Mouse (Mus musculus): Measurements from ENCODE around the gene Slco1b2. TPM values are rescaled to one million over a fixed set of nuclear protein-coding genes. Genes with fewer than 3 reads are reported as not detected.
"Not testable (repeated sequence)": the region's sequence is repeated elsewhere in the genome, so short reads cannot be mapped to it uniquely, and the experiment has no call there.

Slco1b2 gene
- not detected in 2 replicates for polyA plus RNA-seq (2015; fragmentation: Nextera tagmentation; extraction: Ambion mirVana)

DNA sequence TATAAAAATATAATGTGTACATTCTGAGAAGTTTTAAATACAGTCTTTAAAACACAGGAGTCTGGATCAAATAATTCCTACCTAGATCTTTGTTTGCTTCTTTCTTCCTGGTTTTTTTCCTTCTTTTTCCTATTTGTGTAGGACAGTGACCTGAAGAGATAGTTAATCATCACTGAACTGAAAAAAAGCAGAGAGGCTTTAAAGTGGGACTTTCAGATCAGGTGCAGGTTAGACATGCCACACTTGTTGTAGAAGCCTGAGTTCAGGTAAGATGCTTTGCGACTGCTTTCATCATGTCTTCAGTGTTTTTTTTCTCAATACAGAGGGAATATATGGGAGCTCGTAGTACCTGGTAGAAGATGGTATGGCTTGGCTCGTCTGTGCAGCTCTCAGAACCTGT, at the start of gene Slco1b2:
Gene Slco1b2 (plus strand): TSS at position 228 of the 400 bp plus-strand sequence.
- Histone ChIP-seq H3K27ac (replicated peaks) (no peak within 1 kb of the TSS), H3K9ac (no peak within 1 kb of the TSS), H3K4me3 (no peak within 1 kb of the TSS), H3K36me3 (no peaks in the 10 kb centered on the region), H3K4me2 (no peak within 1 kb of the TSS), H3K27me3 (replicated peaks) (no peaks in the 10 kb centered on the region), H3K4me1 (no peaks in the 10 kb centered on the region), H3K9me3 (no peaks in the 10 kb centered on the region)
- ATAC-seq (ENCODE audit: extremely low read depth, insufficient number of reproducible peaks, low FRiP score, low TSS enrichment) = no peak
- WGBS = 71% methylated on average over 3 of the region's 3 CpGs

DNA sequence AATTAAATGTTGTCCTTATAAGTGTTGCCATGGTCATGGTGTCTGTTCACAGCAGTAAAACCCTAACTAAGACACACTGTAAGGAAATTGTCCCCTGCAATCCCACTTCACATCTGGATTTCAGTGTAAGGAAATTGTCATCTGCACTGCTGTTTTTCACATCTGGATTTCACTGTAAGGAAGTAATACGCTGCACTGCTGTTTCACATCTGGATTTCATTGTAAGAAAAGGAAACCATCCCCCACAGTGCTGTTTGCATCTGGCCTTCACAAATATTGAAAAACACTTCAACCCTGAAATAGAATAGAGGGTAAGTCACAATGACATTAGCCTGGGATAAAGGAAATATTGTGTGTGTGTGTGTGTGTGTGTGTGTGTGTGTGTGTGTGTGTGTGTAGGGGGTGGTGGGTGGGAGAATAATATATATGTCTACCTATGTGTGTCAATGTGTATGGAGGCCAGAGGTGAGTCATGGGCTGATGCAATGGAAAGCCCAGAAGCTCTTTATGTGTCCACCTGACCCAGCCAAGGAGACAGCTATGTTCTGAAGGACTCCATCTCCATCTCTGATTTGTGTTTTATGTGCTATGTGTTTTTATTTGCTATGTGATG, 44.4 kb upstream of the Slco1b2 start:
- WGBS = 82% methylated on average over 1 of the region's 1 CpGs
- Histone ChIP-seq H3K36me3 (no peaks in the 10 kb centered on the region), H3K9ac (no peak overlapping the region), H3K4me3 (no peak overlapping the region), H3K4me2 (no peak overlapping the region), H3K27ac (replicated peaks) (no peak overlapping the region), H3K9me3 (no peaks in the 10 kb centered on the region), H3K4me1 (no peaks in the 10 kb centered on the region), H3K27me3 (replicated peaks) (no peaks in the 10 kb centered on the region)
- no peak for ATAC-seq (ENCODE audit: extremely low read depth, insufficient number of reproducible peaks, low FRiP score, low TSS enrichment)

GRCm38 (mm10) chr6:141590002-141590401, 39.3 kb upstream of the Slco1b2 start:
- no peak overlapping the region for H3K4me3 ChIP-seq
- 59% methylated on average over 1 of the region's 1 CpGs for WGBS
- no peaks in the 10 kb centered on the region for H3K9me3 ChIP-seq
- ATAC-seq (ENCODE audit: extremely low read depth, insufficient number of reproducible peaks, low FRiP score, low TSS enrichment) = no peak
- no peak overlapping the region for H3K9ac ChIP-seq
- no peak overlapping the region for H3K27ac ChIP-seq (replicated peaks)
- H3K36me3 ChIP-seq = no peaks in the 10 kb centered on the region
- no peak overlapping the region for H3K4me2 ChIP-seq
- no peaks in the 10 kb centered on the region for H3K4me1 ChIP-seq
- no peaks in the 10 kb centered on the region for H3K27me3 ChIP-seq (replicated peaks)

DNA sequence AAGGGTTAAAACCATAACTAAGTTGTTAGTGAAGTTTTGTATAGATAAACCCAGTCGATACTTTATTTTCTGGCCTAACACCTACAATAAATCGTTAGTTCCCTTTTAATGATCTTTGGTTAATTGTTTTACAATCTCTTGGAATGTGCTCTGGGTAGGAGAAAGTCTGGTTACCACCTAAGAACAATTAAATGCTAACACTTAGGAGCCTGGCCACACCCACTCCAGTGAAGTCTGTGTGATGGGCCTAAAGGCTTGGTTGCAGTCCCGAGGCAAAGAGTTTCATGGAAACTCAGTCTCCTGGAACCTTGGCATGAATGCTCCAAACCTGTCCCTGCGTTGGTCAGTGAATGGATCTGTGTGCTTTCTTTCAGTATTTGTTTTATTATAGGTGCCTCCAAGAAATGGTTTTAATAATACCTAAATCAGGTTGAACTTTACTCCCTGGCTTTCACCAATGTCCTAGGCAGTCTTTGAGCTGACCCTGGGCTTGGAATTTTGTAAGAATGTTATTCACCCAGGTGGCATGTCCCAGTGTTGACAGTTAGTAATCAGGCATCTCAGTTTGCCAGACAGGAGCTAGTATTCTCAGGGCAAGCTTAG, 38.6 kb upstream of the Slco1b2 start:
- not testable (repeated sequence) for H3K4me3 ChIP-seq; H3K27me3 ChIP-seq (replicated peaks); H3K9me3 ChIP-seq; ATAC-seq (ENCODE audit: extremely low read depth, insufficient number of reproducible peaks, low FRiP score, low TSS enrichment); H3K4me1 ChIP-seq; H3K27ac ChIP-seq (replicated peaks); H3K36me3 ChIP-seq; H3K4me2 ChIP-seq; H3K9ac ChIP-seq
- WGBS = 51% methylated on average over 4 of the region's 4 CpGs

DNA sequence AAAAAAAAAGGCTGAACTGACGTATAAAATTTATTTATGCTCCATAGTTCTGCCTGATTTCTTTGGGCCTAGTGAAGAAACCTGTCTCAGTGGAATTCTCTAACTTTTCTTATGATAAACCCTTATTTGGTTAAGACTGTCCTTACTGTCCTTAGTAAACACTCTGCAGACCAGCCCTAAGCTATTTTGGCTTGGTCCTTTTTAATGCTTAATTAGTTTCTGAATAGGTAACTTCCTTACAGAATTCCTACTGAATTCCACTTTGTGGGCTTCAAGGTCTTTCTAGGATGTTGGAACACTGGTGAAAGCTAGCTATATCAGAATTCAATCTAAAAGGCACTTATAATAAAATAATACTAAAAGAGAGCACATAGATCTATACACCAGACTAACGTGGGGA, 33.2 kb upstream of the Slco1b2 start:
- ATAC-seq (ENCODE audit: extremely low read depth, insufficient number of reproducible peaks, low FRiP score, low TSS enrichment) = no peak
- H3K4me2 ChIP-seq = no peak overlapping the region
- H3K4me1 ChIP-seq = no peaks in the 10 kb centered on the region
- H3K9me3 ChIP-seq = peaks cover 5% of the 10 kb centered on the region
- no peak overlapping the region for H3K4me3 ChIP-seq
- H3K27me3 ChIP-seq (replicated peaks) = no peaks in the 10 kb centered on the region
- no peak overlapping the region for H3K9ac ChIP-seq
- no peak overlapping the region for H3K27ac ChIP-seq (replicated peaks)
- 70% methylated on average over 2 of the region's 2 CpGs for WGBS
- no peaks in the 10 kb centered on the region for H3K36me3 ChIP-seq

GRCm38 (mm10) chr6:141597037-141597436, 32.3 kb upstream of the Slco1b2 start:
- no peaks in the 10 kb centered on the region for H3K4me1 ChIP-seq

GRCm38 (mm10) chr6:141600940-141601339, 28.4 kb upstream of the Slco1b2 start:
- peaks cover 5% of the 10 kb centered on the region for H3K9me3 ChIP-seq
- H3K4me1 ChIP-seq = no peaks in the 10 kb centered on the region
- H3K4me3 ChIP-seq = no peak overlapping the region
- no peak overlapping the region for H3K4me2 ChIP-seq
- no peak overlapping the region for H3K9ac ChIP-seq
- no peaks in the 10 kb centered on the region for H3K36me3 ChIP-seq
- no peak overlapping the region for H3K27ac ChIP-seq (replicated peaks)
- H3K27me3 ChIP-seq (replicated peaks) = no peaks in the 10 kb centered on the region
- 58% methylated on average over 9 of the region's 9 CpGs for WGBS
- no peak for ATAC-seq (ENCODE audit: extremely low read depth, insufficient number of reproducible peaks, low FRiP score, low TSS enrichment)

More at GRCm38 (mm10) chr6:141597037-141597436, 32.3 kb upstream of the Slco1b2 start:
- H3K9me3 ChIP-seq = peaks cover 5% of the 10 kb centered on the region
- H3K36me3 ChIP-seq = no peaks in the 10 kb centered on the region
- no peak overlapping the region for H3K4me2 ChIP-seq
- WGBS = 96% methylated on average over 2 of the region's 2 CpGs
- ATAC-seq (ENCODE audit: extremely low read depth, insufficient number of reproducible peaks, low FRiP score, low TSS enrichment) = no peak
- H3K4me3 ChIP-seq = no peak overlapping the region
- no peaks in the 10 kb centered on the region for H3K27me3 ChIP-seq (replicated peaks)
- no peak overlapping the region for H3K27ac ChIP-seq (replicated peaks)
- H3K9ac ChIP-seq = no peak overlapping the region

DNA sequence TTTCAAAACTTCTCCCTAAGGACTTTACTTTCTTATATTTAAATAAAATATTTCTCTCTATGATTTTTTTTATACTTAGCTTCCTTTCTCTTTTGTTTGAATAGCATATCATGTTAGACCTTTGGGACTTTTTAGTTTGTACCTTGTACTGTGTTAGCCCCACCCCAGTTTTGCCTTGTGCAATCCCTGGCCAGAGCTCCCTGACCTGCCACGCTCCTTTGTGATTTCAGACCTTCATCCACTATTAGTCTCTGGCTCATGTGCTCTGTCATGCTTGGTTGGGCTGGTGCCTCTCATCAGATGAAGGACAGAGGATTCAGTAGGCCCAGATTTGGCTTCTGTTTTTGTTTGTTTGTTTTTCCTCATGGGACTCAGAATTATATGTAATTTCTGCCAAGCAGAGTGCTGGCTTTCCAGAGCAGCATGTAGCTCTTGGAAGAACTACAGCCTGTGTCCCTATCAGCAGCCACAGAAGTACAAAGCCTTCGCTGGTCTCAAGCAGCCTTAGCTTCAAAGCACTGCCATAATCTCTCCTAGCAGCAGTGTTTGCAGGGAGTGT, 18.5 kb upstream of the Slco1b2 start:
- Histone ChIP-seq H3K9ac (no peak overlapping the region), H3K27ac (replicated peaks) (no peak overlapping the region), H3K4me2 (no peak overlapping the region), H3K9me3 (no peaks in the 10 kb centered on the region), H3K4me1 (no peaks in the 10 kb centered on the region), H3K4me3 (no peak overlapping the region), H3K27me3 (replicated peaks) (no peaks in the 10 kb centered on the region), H3K36me3 (no peaks in the 10 kb centered on the region)
- 58% methylated on average over 2 of the region's 2 CpGs for WGBS
- ATAC-seq (ENCODE audit: extremely low read depth, insufficient number of reproducible peaks, low FRiP score, low TSS enrichment) = no peak

DNA sequence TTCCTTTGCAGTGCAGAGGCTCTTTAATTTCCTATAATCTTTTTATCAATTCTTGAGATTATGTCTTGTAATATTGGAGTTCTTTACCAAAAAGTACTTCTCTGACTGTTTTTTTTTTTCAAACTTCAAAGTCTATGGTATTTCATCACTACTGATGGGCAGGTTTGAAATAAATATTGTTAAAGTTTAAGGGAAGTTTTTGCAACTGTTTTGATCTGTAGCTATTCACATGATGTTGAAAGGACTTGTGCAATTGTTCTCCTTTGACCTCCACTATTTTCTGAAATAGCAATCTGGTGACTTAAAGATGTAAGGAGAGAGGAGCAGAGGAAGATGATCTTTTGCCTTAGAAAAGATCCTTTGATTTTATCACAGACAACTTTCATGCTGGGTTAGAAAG, 15.3 kb upstream of the Slco1b2 start:
- no peaks in the 10 kb centered on the region for H3K36me3 ChIP-seq
- no peak overlapping the region for H3K27ac ChIP-seq (replicated peaks)
- H3K4me3 ChIP-seq = no peak overlapping the region
- H3K4me1 ChIP-seq = no peaks in the 10 kb centered on the region
- ATAC-seq (ENCODE audit: extremely low read depth, insufficient number of reproducible peaks, low FRiP score, low TSS enrichment) = no peak
- H3K4me2 ChIP-seq = no peak overlapping the region
- H3K9ac ChIP-seq = no peak overlapping the region
- H3K27me3 ChIP-seq (replicated peaks) = no peaks in the 10 kb centered on the region
- no peaks in the 10 kb centered on the region for H3K9me3 ChIP-seq

DNA sequence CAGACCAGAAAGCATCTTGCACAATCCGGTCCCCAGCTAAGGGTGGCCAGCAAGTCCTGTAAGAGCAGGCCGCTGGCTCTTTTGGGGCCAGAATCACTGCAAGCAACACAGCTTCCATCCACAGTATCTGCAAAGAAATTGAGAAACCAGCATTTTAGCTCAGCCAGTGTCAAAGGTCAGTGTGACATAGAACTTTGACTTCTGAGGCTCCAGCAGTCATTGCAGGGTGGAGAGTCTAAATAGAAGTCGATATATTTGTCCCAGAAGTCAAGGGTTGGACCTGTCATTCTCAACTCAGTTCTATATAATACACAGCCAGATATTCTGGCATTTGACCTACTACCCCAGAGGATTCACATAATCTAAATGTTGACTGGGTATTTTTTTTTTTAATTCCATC, 14.0 kb upstream of the Slco1b2 start:
- 77% methylated on average over 3 of the region's 3 CpGs for WGBS
- Histone ChIP-seq H3K27ac (replicated peaks) (no peak overlapping the region), H3K4me2 (no peak overlapping the region), H3K27me3 (replicated peaks) (no peaks in the 10 kb centered on the region), H3K4me1 (no peaks in the 10 kb centered on the region), H3K4me3 (no peak overlapping the region), H3K9me3 (no peaks in the 10 kb centered on the region), H3K36me3 (no peaks in the 10 kb centered on the region), H3K9ac (no peak overlapping the region)
- ATAC-seq (ENCODE audit: extremely low read depth, insufficient number of reproducible peaks, low FRiP score, low TSS enrichment) = no peak

- Histone ChIP-seq H3K4me3 (no peak overlapping the region), H3K27ac (replicated peaks) (no peak overlapping the region), H3K9me3 (no peaks in the 10 kb centered on the region), H3K4me2 (no peak overlapping the region), H3K4me1 (no peaks in the 10 kb centered on the region), H3K27me3 (replicated peaks) (no peaks in the 10 kb centered on the region), H3K36me3 (no peaks in the 10 kb centered on the region), H3K9ac (no peak overlapping the region)
- ATAC-seq (ENCODE audit: extremely low read depth, insufficient number of reproducible peaks, low FRiP score, low TSS enrichment) = no peak
- 78% methylated on average over 6 of the region's 6 CpGs for WGBS
Measured at GRCm38 (mm10) chr6:141632935-141633334, 3.6 kb downstream of the Slco1b2 start.

GRCm38 (mm10) chr6:141635250-141635649, 5.9 kb downstream of the Slco1b2 start:
- no peak for ATAC-seq (ENCODE audit: extremely low read depth, insufficient number of reproducible peaks, low FRiP score, low TSS enrichment)
- WGBS = 50% methylated on average over 2 of the region's 2 CpGs
- H3K4me2 ChIP-seq = no peak overlapping the region
- H3K36me3 ChIP-seq = no peaks in the 10 kb centered on the region
- no peaks in the 10 kb centered on the region for H3K27me3 ChIP-seq (replicated peaks)
- H3K9ac ChIP-seq = no peak overlapping the region
- no peak overlapping the region for H3K4me3 ChIP-seq
- no peak overlapping the region for H3K27ac ChIP-seq (replicated peaks)
- H3K4me1 ChIP-seq = no peaks in the 10 kb centered on the region
- no peaks in the 10 kb centered on the region for H3K9me3 ChIP-seq
